Mouse (Mus musculus): Measurements from ENCODE around the gene Sorcs3. TPM values are rescaled to one million over a fixed set of nuclear protein-coding genes. Genes with fewer than 3 reads are reported as not detected.

The Sorcs3 gene
- polyA plus RNA-seq, 1 experiment from 2014 or later = 1.4 TPM

DNA sequence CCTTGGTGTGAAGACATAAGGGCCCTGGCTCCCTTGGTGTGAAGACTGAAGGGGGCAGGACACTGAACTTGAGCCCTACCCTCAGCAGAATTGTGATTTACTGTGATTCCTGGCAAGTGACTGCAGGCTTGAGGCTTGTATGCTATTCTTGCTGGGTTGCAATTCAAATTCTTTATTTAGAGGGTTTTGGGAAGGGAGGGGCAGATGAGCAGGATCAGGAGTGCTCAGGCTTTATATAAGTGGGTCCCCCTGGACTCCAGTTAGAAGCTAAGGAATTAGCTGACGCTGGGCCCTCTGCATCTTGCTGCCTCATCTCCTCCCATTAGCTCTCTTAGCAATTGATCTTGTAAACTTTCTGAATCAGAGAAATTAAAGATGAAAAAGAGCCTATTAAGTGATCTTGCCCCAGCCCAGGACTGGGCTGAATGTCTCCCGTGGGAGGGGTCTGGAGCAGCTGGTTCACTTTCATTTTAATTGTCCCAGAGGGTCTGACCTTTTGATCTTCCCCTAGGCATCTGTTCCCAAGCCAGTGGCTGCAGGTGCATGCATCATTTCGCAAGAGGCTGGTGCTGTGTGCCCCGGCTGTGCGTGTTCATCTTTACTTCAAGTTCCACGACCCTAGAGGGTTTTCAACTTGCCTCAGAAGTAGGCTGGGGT is 425.0 kb downstream of the Sorcs3 start:
- Histone ChIP-seq H3K9me3 (ENCODE audit: control insufficient read depth, low read length) (no peaks in the 10 kb centered on the region), H3K36me3 (ENCODE audit: control insufficient read depth, insufficient read depth, low read length) (no peaks in the 10 kb centered on the region), H3K4me3 (ENCODE audit: low read depth, low read length) (no peak overlapping the region), H3K4me2 (ENCODE audit: low read depth, low read length) (no peak overlapping the region), H3K9ac (ENCODE audit: low read depth, low read length) (no peak overlapping the region), H3K27me3 (replicated peaks; ENCODE audit: control insufficient read depth, insufficient read depth, low read length) (no peaks in the 10 kb centered on the region), H3K27ac (replicated peaks; ENCODE audit: low read depth, low read length) (no peak overlapping the region), H3K4me1 (ENCODE audit: control insufficient read depth, insufficient read depth, low read length) (no peaks in the 10 kb centered on the region)
- DNase-seq (ENCODE audit: low spot score) (no peak), ATAC-seq (ENCODE audit: low read depth) (no peak)
- 36% methylated on average over 6 of the region's 6 CpGs for WGBS

DNA sequence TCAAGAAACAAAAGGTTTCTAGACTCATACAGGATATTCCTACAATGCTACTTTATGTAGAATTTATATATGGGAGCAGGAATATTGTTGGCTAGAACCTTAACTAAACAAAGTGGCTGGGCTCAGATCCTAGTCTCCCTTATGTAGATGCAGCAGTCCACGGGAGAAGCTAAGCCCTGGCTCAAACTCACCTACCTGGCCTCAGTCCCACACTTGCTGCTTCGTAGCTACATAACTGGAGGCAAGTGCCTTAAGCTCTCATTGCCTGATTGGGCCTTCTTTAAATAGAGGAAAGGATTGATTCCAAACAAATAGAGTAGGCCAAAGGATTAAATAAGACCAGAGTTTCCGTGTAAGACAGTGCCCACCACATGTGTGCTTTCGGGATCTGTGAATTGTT is 436.7 kb downstream of the Sorcs3 start:
- H3K9ac ChIP-seq (ENCODE audit: low read depth, low read length) = no peak overlapping the region
- ATAC-seq (ENCODE audit: low read depth) (no peak), DNase-seq (ENCODE audit: low spot score) (no peak)
- H3K27me3 ChIP-seq (replicated peaks; ENCODE audit: control insufficient read depth, insufficient read depth, low read length) = no peaks in the 10 kb centered on the region
- no peak overlapping the region for H3K4me2 ChIP-seq (ENCODE audit: low read depth, low read length)
- H3K27ac ChIP-seq (replicated peaks; ENCODE audit: low read depth, low read length) = no peak overlapping the region
- H3K9me3 ChIP-seq (ENCODE audit: control insufficient read depth, low read length) = no peaks in the 10 kb centered on the region
- H3K36me3 ChIP-seq (ENCODE audit: control insufficient read depth, insufficient read depth, low read length) = no peaks in the 10 kb centered on the region
- WGBS = 73% methylated on average over 4 of the region's 4 CpGs
- no peaks in the 10 kb centered on the region for H3K4me1 ChIP-seq (ENCODE audit: control insufficient read depth, insufficient read depth, low read length)
- H3K4me3 ChIP-seq (ENCODE audit: low read depth, low read length) = no peak overlapping the region

DNA sequence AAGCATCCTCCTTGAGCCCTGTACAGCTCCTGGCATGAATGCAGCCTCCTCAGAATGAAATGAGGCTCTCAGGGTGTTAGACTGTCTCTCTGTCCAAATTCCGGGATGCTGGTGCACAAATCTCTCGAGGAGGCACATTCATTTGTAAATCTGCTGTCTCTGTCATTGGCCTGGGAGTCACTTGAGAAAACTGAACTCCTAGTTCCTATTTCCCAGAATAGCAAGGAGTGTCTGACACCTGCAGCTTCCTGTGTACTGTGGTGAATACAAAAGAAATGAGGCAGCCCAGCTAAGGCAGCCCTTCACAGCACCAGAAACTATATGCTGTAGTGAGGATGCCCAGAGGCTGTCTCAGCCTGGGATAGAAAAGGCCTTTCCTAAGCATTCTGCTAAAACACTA is 444.1 kb downstream of the Sorcs3 start:
- no peak overlapping the region for H3K9ac ChIP-seq (ENCODE audit: low read depth, low read length)
- 72% methylated on average over 2 of the region's 2 CpGs for WGBS
- ATAC-seq (ENCODE audit: low read depth) = no peak
- no peaks in the 10 kb centered on the region for H3K9me3 ChIP-seq (ENCODE audit: control insufficient read depth, low read length)
- no peak overlapping the region for H3K27ac ChIP-seq (replicated peaks; ENCODE audit: low read depth, low read length)
- H3K4me2 ChIP-seq (ENCODE audit: low read depth, low read length) = no peak overlapping the region
- H3K27me3 ChIP-seq (replicated peaks; ENCODE audit: control insufficient read depth, insufficient read depth, low read length) = no peaks in the 10 kb centered on the region
- no peak overlapping the region for H3K4me3 ChIP-seq (ENCODE audit: low read depth, low read length)
- no peaks in the 10 kb centered on the region for H3K4me1 ChIP-seq (ENCODE audit: control insufficient read depth, insufficient read depth, low read length)
- no peak for DNase-seq (ENCODE audit: low spot score)
- no peaks in the 10 kb centered on the region for H3K36me3 ChIP-seq (ENCODE audit: control insufficient read depth, insufficient read depth, low read length)

- H3K4me1 ChIP-seq (ENCODE audit: control insufficient read depth, insufficient read depth, low read length) = no peaks in the 10 kb centered on the region
- 79% methylated on average over 6 of the region's 6 CpGs for WGBS
- H3K9ac ChIP-seq (ENCODE audit: low read depth, low read length) = no peak overlapping the region
- no peaks in the 10 kb centered on the region for H3K27me3 ChIP-seq (replicated peaks; ENCODE audit: control insufficient read depth, insufficient read depth, low read length)
- H3K27ac ChIP-seq (replicated peaks; ENCODE audit: low read depth, low read length) = no peak overlapping the region
- no peak for ATAC-seq (ENCODE audit: low read depth)
- no peak overlapping the region for H3K4me2 ChIP-seq (ENCODE audit: low read depth, low read length)
- no peaks in the 10 kb centered on the region for H3K9me3 ChIP-seq (ENCODE audit: control insufficient read depth, low read length)
- DNase-seq (ENCODE audit: low spot score) = peak; percentile 27
- H3K4me3 ChIP-seq (ENCODE audit: low read depth, low read length) = no peak overlapping the region
- no peaks in the 10 kb centered on the region for H3K36me3 ChIP-seq (ENCODE audit: control insufficient read depth, insufficient read depth, low read length)
Observed at GRCm38 (mm10) chr19:48651617-48652016, 445.8 kb downstream of the Sorcs3 start.

GRCm38 (mm10) chr19:48660201-48660600 is 454.4 kb downstream of the Sorcs3 start:
- H3K4me3 ChIP-seq (ENCODE audit: low read depth, low read length) = no peak overlapping the region
- no peaks in the 10 kb centered on the region for H3K36me3 ChIP-seq (ENCODE audit: control insufficient read depth, insufficient read depth, low read length)
- no peak overlapping the region for H3K9ac ChIP-seq (ENCODE audit: low read depth, low read length)
- no peaks in the 10 kb centered on the region for H3K4me1 ChIP-seq (ENCODE audit: control insufficient read depth, insufficient read depth, low read length)
- no peak overlapping the region for H3K4me2 ChIP-seq (ENCODE audit: low read depth, low read length)
- H3K27ac ChIP-seq (replicated peaks; ENCODE audit: low read depth, low read length) = no peak overlapping the region
- H3K9me3 ChIP-seq (ENCODE audit: control insufficient read depth, low read length) = no peaks in the 10 kb centered on the region
- H3K27me3 ChIP-seq (replicated peaks; ENCODE audit: control insufficient read depth, insufficient read depth, low read length) = no peaks in the 10 kb centered on the region
- no peak for DNase-seq (ENCODE audit: low spot score)
- no peak for ATAC-seq (ENCODE audit: low read depth)
- WGBS = 70% methylated on average over 6 of the region's 6 CpGs

GRCm38 (mm10) chr19:48679896-48680295 is 474.1 kb downstream of the Sorcs3 start:
- Histone ChIP-seq H3K4me2 (ENCODE audit: low read depth, low read length) (no peak overlapping the region), H3K36me3 (ENCODE audit: control insufficient read depth, insufficient read depth, low read length) (no peaks in the 10 kb centered on the region), H3K4me1 (ENCODE audit: control insufficient read depth, insufficient read depth, low read length) (no peaks in the 10 kb centered on the region), H3K4me3 (ENCODE audit: low read depth, low read length) (no peak overlapping the region), H3K27me3 (replicated peaks; ENCODE audit: control insufficient read depth, insufficient read depth, low read length) (no peaks in the 10 kb centered on the region), H3K9me3 (ENCODE audit: control insufficient read depth, low read length) (no peaks in the 10 kb centered on the region), H3K9ac (ENCODE audit: low read depth, low read length) (no peak overlapping the region), H3K27ac (replicated peaks; ENCODE audit: low read depth, low read length) (no peak overlapping the region)
- DNase-seq (ENCODE audit: low spot score) (no peak), ATAC-seq (ENCODE audit: low read depth) (no peak)
- WGBS = 77% methylated on average over 1 of the region's 1 CpGs

GRCm38 (mm10) chr19:48682485-48682884 is 476.7 kb downstream of the Sorcs3 start:
- Histone ChIP-seq H3K4me1 (ENCODE audit: control insufficient read depth, insufficient read depth, low read length) (no peaks in the 10 kb centered on the region), H3K9ac (ENCODE audit: low read depth, low read length) (no peak overlapping the region), H3K9me3 (ENCODE audit: control insufficient read depth, low read length) (no peaks in the 10 kb centered on the region), H3K27ac (replicated peaks; ENCODE audit: low read depth, low read length) (no peak overlapping the region), H3K4me2 (ENCODE audit: low read depth, low read length) (no peak overlapping the region), H3K4me3 (ENCODE audit: low read depth, low read length) (no peak overlapping the region), H3K27me3 (replicated peaks; ENCODE audit: control insufficient read depth, insufficient read depth, low read length) (no peaks in the 10 kb centered on the region), H3K36me3 (ENCODE audit: control insufficient read depth, insufficient read depth, low read length) (no peaks in the 10 kb centered on the region)
- 74% methylated on average over 3 of the region's 3 CpGs for WGBS
- ATAC-seq (ENCODE audit: low read depth) (no peak), DNase-seq (ENCODE audit: low spot score) (peak; percentile 12)

GRCm38 (mm10) chr19:48686369-48686768 is 480.5 kb downstream of the Sorcs3 start:
- Histone ChIP-seq H3K27me3 (replicated peaks; ENCODE audit: control insufficient read depth, insufficient read depth, low read length) (no peaks in the 10 kb centered on the region), H3K9me3 (ENCODE audit: control insufficient read depth, low read length) (no peaks in the 10 kb centered on the region), H3K4me3 (ENCODE audit: low read depth, low read length) (no peak overlapping the region), H3K4me2 (ENCODE audit: low read depth, low read length) (no peak overlapping the region), H3K27ac (replicated peaks; ENCODE audit: low read depth, low read length) (no peak overlapping the region), H3K4me1 (ENCODE audit: control insufficient read depth, insufficient read depth, low read length) (no peaks in the 10 kb centered on the region), H3K36me3 (ENCODE audit: control insufficient read depth, insufficient read depth, low read length) (no peaks in the 10 kb centered on the region), H3K9ac (ENCODE audit: low read depth, low read length) (no peak overlapping the region)
- DNase-seq (ENCODE audit: low spot score) = no peak
- WGBS = 81% methylated on average over 2 of the region's 2 CpGs
- ATAC-seq (ENCODE audit: low read depth) = no peak

GRCm38 (mm10) chr19:48700111-48700658 is 494.4 kb downstream of the Sorcs3 start:
- Histone ChIP-seq H3K9ac (ENCODE audit: low read depth, low read length) (no peak overlapping the region), H3K27me3 (replicated peaks; ENCODE audit: control insufficient read depth, insufficient read depth, low read length) (no peaks in the 10 kb centered on the region), H3K4me2 (ENCODE audit: low read depth, low read length) (no peak overlapping the region), H3K27ac (replicated peaks; ENCODE audit: low read depth, low read length) (no peak overlapping the region), H3K4me3 (ENCODE audit: low read depth, low read length) (no peak overlapping the region), H3K4me1 (ENCODE audit: control insufficient read depth, insufficient read depth, low read length) (no peaks in the 10 kb centered on the region), H3K36me3 (ENCODE audit: control insufficient read depth, insufficient read depth, low read length) (no peaks in the 10 kb centered on the region), H3K9me3 (ENCODE audit: control insufficient read depth, low read length) (no peaks in the 10 kb centered on the region)
- DNase-seq (ENCODE audit: low spot score) = no peak
- WGBS = 65% methylated on average over 6 of the region's 6 CpGs
- no peak for ATAC-seq (ENCODE audit: low read depth)

Data from embryonic facial prominence, embryonic 14.5 days (tissue).